Mouse (Mus musculus) liver, adult (tissue): ENCODE results near the gene AC124108.1.

ENCODE experiments used
- GATA4 ChIP-seq: IDR thresholded peaks from 2 replicates; pipeline ENCODE4 v1.6.1; 2014; ENCODE audit warnings: mild to moderate bottlenecking, low read length; ENCODE audit not compliant: insufficient replicate concordance

Gene AC124108.1

DNA sequence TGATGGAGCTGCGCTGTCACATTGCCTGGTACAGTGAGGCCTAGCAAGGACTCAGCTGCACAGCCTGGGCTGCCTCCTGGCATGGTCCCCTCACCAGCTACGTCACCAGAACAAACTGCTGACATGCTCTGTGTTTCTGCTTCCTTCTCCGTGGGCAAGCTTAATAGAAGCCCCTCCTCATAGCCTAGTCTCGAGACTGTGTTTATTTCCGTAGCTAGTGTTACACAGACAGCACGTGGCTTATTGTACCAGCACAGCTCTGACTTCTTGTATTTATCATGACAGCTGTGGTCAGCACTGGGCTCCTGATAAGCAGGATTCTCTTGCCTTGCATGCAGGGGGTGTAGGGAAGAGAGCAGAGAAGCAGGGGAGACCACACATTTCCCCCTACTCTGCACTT lies 54.9 kb downstream of the AC124108.1 start:
- TF ChIP-seq GATA4 = no peak

DNA sequence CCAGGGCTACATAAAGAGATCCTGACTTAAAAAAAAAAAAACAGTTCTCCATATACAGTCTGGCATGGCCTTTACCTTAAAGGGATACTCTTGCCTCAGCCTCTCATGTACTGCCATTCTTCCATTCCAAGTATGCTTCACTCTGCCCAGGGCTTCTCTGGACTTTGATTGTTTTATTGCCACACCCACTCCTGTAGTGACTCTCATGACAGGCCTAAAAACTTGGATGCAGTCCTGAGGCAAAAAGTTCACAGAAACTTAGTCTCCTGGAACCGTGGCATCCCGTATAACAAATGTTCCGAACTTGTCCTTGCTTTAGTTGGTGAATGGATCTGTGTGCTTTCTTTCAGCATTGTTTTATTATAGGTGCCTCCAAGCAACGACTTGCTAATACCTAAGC lies 55.4 kb downstream of the AC124108.1 start:
- TF ChIP-seq GATA4 = no peak

- TF ChIP-seq GATA4 = no peak
Measured at GRCm38 (mm10) chr1:132254467-132254866, 63.2 kb downstream of the AC124108.1 start.
